Mouse (Mus musculus): ENCODE data around the gene Phtf2.
A peak's percentile ranks its signal among the peaks of the same experiment; 100 is the strongest.
"Not testable (repeated sequence)": the region's sequence is repeated elsewhere in the genome, so short reads cannot be mapped to it uniquely, and the experiment has no call there.

Phtf2 gene

DNA sequence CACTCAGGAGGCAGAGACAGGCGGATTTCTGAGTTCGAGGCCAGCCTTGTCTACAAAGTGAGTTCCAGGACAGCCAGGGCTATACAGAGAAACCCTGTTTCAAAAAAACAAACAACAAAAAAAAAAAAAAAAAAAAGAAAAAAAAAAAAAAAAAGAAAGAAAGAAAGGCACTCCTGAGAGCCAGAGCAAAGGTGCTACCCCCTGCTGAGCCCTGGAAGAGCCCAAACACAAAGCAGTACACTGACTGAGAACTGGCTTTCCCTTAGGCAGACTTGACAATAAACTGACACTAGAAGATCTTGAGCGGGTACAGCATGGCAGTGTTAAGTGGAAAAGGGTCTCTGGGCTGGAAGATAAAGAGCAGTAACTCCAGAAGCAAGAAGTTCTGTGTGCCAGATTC lies 119.5 kb downstream of the Phtf2 start:
- DNase-seq, result not testable (repeated sequence)

DNA sequence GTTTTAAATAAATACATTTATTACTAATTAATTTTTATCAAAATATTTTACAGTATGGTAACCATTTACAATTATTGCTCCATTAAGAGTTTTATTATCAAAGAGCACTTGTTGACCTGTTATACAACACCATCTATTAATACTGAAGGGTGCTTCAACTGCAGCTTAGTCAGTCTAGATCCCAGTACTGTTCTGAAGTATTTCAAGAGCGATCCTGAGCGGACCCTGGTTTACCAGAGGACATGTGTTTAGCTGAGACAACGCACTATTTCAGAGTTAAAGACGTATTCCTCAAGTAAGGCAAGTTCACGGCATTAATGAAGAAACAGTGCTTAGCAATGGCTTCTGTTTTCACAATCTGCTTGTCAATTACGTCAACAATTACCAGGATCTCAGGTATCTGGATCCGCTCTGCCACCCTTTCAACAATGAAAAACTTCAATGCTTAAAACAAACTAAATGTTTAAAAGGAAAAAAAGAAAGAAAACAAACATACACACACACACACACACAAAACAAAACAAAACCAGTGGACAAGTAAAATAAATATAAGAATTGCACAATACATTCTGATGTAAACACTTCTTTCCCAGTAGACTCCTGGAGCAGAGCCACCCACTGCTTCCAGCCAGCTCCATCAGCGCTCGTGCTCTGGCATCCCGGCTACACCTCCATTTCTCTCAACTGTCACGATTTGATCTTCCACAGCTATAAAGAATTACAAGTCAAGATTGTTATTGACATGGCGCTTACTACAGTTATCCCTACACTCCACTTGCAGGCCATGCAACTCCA lies 121.4 kb downstream of the Phtf2 start:
- peak; percentile 43 for DNase-seq

- DNase-seq, result no peak
These were observed 122.2 kb downstream of the Phtf2 start for GRCm38 (mm10) chr5:20759771-20760170.

DNA sequence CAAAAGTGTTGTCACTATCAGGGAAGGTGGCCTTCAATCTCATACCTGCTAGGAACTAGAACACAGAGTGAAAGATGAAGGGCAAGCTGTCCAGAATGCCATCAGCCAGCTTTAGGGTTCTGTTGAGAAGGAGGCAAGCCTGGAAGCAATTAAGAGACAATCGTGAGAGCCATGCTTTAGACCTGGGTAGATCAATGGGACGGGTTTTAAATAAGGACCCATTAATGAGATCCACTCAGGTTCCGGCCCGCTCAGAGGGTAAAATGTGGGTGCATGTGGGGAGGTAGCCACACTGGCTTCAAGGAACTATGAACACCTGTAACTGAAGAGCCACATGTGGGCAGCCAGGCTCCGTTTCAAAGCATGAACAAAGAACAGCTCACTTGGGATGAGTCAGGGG lies 128.0 kb downstream of the Phtf2 start:
- DNase-seq, result no peak

- DNase-seq, result no peak
These were observed 128.8 kb downstream of the Phtf2 start for GRCm38 (mm10) chr5:20753096-20753495.

- peak; percentile 13 for DNase-seq
These were observed 130.2 kb downstream of the Phtf2 start for GRCm38 (mm10) chr5:20751696-20752095.

- DNase-seq, result no peak
These were observed 130.9 kb downstream of the Phtf2 start for GRCm38 (mm10) chr5:20751000-20751399.

- no peak for DNase-seq
These were observed 132.4 kb downstream of the Phtf2 start for GRCm38 (mm10) chr5:20749535-20749934.

GRCm38 (mm10) chr5:20748856-20749255 lies 133.1 kb downstream of the Phtf2 start:
- no peak for DNase-seq

GRCm38 (mm10) chr5:20748142-20748541 lies 133.8 kb downstream of the Phtf2 start:
- no peak for DNase-seq

GRCm38 (mm10) chr5:20741936-20742335 lies 140.0 kb downstream of the Phtf2 start:
- DNase-seq, result no peak

DNA sequence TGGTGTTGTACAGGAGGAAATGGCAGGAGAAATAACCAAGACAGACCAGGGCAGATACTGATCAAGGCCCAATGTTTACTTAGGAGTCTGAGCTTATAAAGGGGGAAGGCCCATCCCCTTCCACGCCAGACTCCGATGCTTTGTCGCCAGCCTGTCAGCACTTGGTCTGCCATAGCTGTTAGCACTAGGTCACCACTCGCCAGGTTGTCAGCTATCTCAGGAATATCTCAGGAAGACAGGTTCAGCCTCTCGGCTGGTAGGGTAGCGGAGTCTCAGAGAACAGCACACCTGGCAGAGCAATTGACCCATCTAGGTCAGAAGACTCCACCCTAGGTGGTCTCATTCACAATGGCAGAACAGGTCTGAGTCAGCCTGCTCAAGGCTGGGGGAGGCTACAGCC lies 140.7 kb downstream of the Phtf2 start:
- DNase-seq, result no peak

DNA sequence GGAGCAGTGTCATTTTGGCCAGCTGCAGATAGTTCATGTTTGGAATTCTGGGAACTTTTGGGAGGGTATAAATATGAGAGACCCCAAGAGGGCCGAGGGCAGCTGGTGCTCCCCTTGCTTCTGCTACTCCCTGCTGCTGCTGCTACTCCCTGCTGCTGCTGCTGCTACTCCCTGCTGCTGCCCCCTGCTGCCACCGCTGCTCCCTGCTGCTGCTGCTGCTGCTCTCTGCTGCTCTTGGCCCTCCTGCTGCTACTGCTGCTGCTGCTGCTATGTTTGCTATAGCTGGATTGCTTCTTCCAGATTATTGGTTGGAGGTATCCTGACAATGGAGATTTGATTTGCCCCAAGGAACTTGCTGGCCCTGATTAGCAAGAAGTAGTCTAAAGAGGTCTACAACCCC lies 143.1 kb downstream of the Phtf2 start:
- DNase-seq, result no peak

DNA sequence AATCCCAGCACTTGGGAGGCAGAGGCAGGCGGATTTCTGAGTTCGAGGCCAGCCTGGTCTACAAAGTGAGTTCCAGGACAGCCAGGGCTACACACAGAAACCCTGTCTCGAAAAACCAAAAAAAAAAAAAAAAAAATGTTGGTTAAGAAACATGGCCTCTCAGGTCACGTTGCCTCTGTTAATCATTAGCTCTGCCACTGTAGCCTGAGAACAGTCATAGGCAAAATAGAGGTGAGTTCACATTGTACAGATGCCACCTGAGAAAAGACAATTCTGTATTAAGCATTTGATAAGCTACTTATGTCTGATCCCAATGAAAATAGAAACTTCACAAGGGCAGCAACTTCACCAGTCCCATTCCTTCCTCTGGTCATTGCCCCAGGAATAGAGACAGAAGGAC lies 158.7 kb downstream of the Phtf2 start:
- not testable (repeated sequence) for DNase-seq

DNA sequence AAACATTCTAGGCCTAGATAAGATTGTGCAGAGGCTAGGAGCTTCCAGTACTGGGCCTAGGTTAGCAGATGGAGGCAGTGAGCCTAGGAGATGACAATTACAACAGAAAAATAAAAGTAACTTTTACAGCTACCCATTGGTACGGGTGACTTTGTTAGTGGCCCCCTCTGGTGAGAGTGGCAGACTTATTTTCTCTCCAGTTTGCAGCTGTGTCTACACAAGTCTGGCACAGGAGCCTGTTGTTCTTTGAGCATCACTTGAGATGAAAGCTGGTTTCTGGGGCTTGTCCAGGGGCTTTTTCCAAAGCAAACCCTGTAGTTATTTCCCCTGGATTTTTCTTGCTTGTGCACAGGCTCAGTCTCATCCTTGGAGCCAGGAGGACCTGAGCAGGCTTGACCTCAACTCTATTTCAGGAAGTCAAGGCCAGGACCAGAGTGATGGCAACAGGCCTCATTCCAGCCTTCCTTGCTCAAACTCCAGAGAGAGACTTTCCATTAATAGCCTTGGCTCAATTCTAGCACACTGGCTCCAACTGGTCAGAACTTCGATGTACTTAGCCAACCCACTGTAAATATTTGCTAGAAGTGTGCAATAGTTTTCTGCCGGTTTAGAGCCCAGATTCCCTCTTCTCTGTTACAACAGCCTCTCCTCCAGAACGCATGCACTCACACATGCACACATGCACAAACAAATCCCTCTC lies 161.6 kb downstream of the Phtf2 start:
- peak; percentile 34 for DNase-seq

DNA sequence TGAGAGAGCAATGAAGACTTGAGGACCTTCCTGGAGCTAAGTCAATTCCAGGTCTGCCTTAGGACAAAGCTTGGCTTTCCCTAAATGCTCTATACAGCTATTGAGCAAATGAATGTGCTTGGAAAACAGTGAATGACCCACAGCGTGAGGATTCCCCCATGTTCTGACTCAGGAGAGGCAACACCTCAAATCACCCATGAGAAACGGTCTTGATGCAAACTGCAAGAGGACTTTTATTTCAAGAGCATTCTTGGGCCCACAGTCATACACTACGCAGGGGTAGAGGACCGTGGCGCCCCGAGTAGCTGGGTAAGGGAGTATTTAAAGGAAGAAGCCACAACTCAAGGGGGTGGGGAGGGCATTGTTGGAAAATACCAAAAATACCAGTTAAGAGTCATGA lies 165.9 kb downstream of the Phtf2 start:
- DNase-seq, result not testable (repeated sequence)

DNA sequence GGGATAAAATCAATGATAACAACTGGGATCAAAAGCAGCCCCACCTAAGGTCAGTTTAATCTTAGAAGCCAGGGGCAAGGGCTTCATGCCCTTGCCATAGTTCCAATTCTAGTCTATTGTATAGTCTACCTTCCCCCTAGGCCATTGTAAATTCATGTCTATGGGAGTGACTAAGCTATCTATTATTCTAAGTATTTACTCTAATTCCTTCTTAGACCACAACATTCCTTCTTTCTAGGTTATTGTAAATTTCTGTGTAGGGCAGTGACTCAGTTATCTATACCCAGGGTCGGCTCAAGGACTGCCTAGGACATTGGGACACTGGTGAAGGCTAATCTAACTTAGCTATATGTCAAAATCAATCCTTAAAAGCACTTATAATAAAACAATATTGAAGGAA lies 167.3 kb downstream of the Phtf2 start:
- DNase-seq, result not testable (repeated sequence)

- not testable (repeated sequence) for DNase-seq
These were observed 171.1 kb downstream of the Phtf2 start for GRCm38 (mm10) chr5:20710845-20711244.

Data from lung, postnatal 14 days (tissue).